Mouse (Mus musculus): ENCODE results near the gene Nploc4. TPM values are rescaled to one million over a fixed set of nuclear protein-coding genes. Genes with fewer than 3 reads are reported as not detected.

Gene Nploc4
- polyA plus RNA-seq, 1 experiment from 2014 or later, result 44.7 TPM

Small RNA genes lying within 50 kb of the gene (microRNA-seq; reads per million reads assigned to microRNA genes)
- gene Gm23419 (not detected), gene Mir6935 (3.6 reads per million, percentile 17 among the genes with 10 or more reads in this experiment)

Other genes with a start within 250 kb of the Nploc4 start
- gene Bahcc1, start 204.8 kb downstream of the Nploc4 start, polyA plus RNA-seq (2014; fragmentation: Nextera tagmentation; extraction: Ambion mirVana), result 17.6 and 20.6 TPM in 2 replicates
- gene Actg1, start 89.2 kb downstream of the Nploc4 start, polyA plus RNA-seq (2014; fragmentation: Nextera tagmentation; extraction: Ambion mirVana), result 2,965 and 3,081 TPM in 2 replicates
- 1.4 TPM in 2 replicates for gene Fscn2, start 76.2 kb downstream of the Nploc4 start, polyA plus RNA-seq (2014; fragmentation: Nextera tagmentation; extraction: Ambion mirVana)
- gene Faap100, start 58.9 kb downstream of the Nploc4 start, polyA plus RNA-seq (2014; fragmentation: Nextera tagmentation; extraction: Ambion mirVana), result 25.3 and 29.2 TPM in 2 replicates
- gene Tspan10, start 4.9 kb upstream of the Nploc4 start, polyA plus RNA-seq (2014; fragmentation: Nextera tagmentation; extraction: Ambion mirVana), result not detected in 2 replicates
- 0.40 and 0.41 TPM in 2 replicates for gene Pde6g, start 15.8 kb upstream of the Nploc4 start, polyA plus RNA-seq (2014; fragmentation: Nextera tagmentation; extraction: Ambion mirVana)
- gene Oxld1, start 20.4 kb upstream of the Nploc4 start, polyA plus RNA-seq (2014; fragmentation: Nextera tagmentation; extraction: Ambion mirVana), result 10.4 and 11.5 TPM in 2 replicates
- 25.4 and 25.6 TPM in 2 replicates for gene Ccdc137, start 20.4 kb upstream of the Nploc4 start, polyA plus RNA-seq (2014; fragmentation: Nextera tagmentation; extraction: Ambion mirVana)
- 48.0 and 53.0 TPM in 2 replicates for gene Arl16, start 29.9 kb upstream of the Nploc4 start, polyA plus RNA-seq (2014; fragmentation: Nextera tagmentation; extraction: Ambion mirVana)
- gene Mrpl12, start 46.9 kb upstream of the Nploc4 start, polyA plus RNA-seq (2014; fragmentation: Nextera tagmentation; extraction: Ambion mirVana), result 137 and 152 TPM in 2 replicates
- 30.0 and 38.7 TPM in 2 replicates for gene Slc25a10, start 54.1 kb upstream of the Nploc4 start, polyA plus RNA-seq (2014; fragmentation: Nextera tagmentation; extraction: Ambion mirVana)
- gene Gcgr, start 93.0 kb upstream of the Nploc4 start, polyA plus RNA-seq (2014; fragmentation: Nextera tagmentation; extraction: Ambion mirVana), result 0.11 TPM in 1 of 2 replicates, not detected in the other
- 232 and 237 TPM in 2 replicates for gene Mcrip1, start 112.0 kb upstream of the Nploc4 start, polyA plus RNA-seq (2014; fragmentation: Nextera tagmentation; extraction: Ambion mirVana)
- gene Ppp1r27, start 113.4 kb upstream of the Nploc4 start, polyA plus RNA-seq (2014; fragmentation: Nextera tagmentation; extraction: Ambion mirVana), result not detected in 2 replicates
- gene P4hb, start 135.5 kb upstream of the Nploc4 start, polyA plus RNA-seq (2014; fragmentation: Nextera tagmentation; extraction: Ambion mirVana), result 492 and 493 TPM in 2 replicates
- 521 and 583 TPM in 2 replicates for gene Arhgdia, start 143.9 kb upstream of the Nploc4 start, polyA plus RNA-seq (2014; fragmentation: Nextera tagmentation; extraction: Ambion mirVana)
- 820 and 827 TPM in 2 replicates for gene Alyref, start 160.7 kb upstream of the Nploc4 start, polyA plus RNA-seq (2014; fragmentation: Nextera tagmentation; extraction: Ambion mirVana)
- gene Anapc11, start 160.7 kb upstream of the Nploc4 start, polyA plus RNA-seq (2014; fragmentation: Nextera tagmentation; extraction: Ambion mirVana), result 178 and 204 TPM in 2 replicates
- gene Npb, start 170.8 kb upstream of the Nploc4 start, polyA plus RNA-seq (2014; fragmentation: Nextera tagmentation; extraction: Ambion mirVana), result 0.38 TPM in 1 of 2 replicates, not detected in the other
- 89.4 and 101 TPM in 2 replicates for gene Pcyt2, start 180.2 kb upstream of the Nploc4 start, polyA plus RNA-seq (2014; fragmentation: Nextera tagmentation; extraction: Ambion mirVana)
- gene Sirt7, start 187.5 kb upstream of the Nploc4 start, polyA plus RNA-seq (2014; fragmentation: Nextera tagmentation; extraction: Ambion mirVana), result 29.5 and 33.2 TPM in 2 replicates
- gene Mafg, start 195.9 kb upstream of the Nploc4 start, polyA plus RNA-seq (2014; fragmentation: Nextera tagmentation; extraction: Ambion mirVana), result 18.0 and 19.7 TPM in 2 replicates
- gene Pycr1, start 206.1 kb upstream of the Nploc4 start, polyA plus RNA-seq (2014; fragmentation: Nextera tagmentation; extraction: Ambion mirVana), result 32.4 and 32.8 TPM in 2 replicates
- gene Myadml2, start 210.4 kb upstream of the Nploc4 start, polyA plus RNA-seq (2014; fragmentation: Nextera tagmentation; extraction: Ambion mirVana), result 0.36 and 0.57 TPM in 2 replicates
- 0.90 and 1.4 TPM in 2 replicates for gene Notum, start 223.5 kb upstream of the Nploc4 start, polyA plus RNA-seq (2014; fragmentation: Nextera tagmentation; extraction: Ambion mirVana)
- 101 and 113 TPM in 2 replicates for gene Aspscr1, start 235.3 kb upstream of the Nploc4 start, polyA plus RNA-seq (2014; fragmentation: Nextera tagmentation; extraction: Ambion mirVana)

Data from midbrain, embryonic 11.5 days (tissue).